Mouse (Mus musculus) embryo, embryonic 10.5 days (tissue): ENCODE results near the gene Camta1.

ENCODE experiments used
- DNase-seq: peaks from one replicate; pipeline ENCODE4 v3.0.0-alpha.2; 2015; ENCODE audit warnings: low spot score

The Camta1 gene

DNA sequence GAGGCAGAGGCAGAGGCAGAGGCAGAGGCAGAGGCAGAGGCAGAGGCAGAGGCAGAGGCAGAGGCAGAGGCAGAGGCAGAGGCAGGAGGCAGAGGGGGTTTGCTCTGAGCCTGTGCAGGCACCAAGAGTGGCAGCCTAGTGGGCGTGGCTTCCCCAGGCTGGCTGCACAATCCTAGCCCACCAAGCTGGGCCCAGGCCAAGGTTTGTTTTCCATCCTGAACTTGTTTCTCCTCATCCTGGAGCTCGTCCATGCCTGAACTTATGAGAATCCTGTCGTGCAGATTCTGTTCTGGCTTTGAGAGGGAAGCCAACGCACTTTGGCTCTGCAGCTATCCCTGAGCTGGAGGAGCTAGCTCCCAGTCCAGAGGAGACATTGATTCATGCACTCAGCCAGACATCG, 123.4 kb downstream of the Camta1 start:
- DNase-seq, result no peak

DNA sequence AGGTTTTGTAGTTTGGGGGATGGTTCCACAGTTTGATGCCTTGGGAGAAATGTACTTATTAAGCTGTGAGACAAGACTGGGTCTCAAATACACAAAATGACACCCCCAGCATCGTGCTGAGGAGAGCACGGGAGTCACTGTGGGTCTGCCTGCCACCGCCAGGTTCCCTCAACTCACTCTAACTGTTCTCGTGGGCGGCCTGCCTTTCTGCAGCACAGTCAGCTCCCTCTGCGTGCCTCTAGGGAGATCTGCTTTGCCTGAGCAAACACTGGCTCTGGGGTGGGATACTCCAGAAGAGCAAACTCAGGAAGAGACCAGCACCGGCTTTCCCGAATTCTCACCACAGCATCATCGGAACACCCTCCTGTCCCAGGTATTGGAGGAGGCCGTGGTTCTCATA, 129.0 kb downstream of the Camta1 start:
- no peak for DNase-seq

GRCm38 (mm10) chr4:151730037-151730759, 131.5 kb downstream of the Camta1 start:
- no peak for DNase-seq

- DNase-seq, result no peak
Measured at GRCm38 (mm10) chr4:151729116-151729515, 132.6 kb downstream of the Camta1 start.

- no peak for DNase-seq
Measured at GRCm38 (mm10) chr4:151728391-151729065, 133.1 kb downstream of the Camta1 start.

DNA sequence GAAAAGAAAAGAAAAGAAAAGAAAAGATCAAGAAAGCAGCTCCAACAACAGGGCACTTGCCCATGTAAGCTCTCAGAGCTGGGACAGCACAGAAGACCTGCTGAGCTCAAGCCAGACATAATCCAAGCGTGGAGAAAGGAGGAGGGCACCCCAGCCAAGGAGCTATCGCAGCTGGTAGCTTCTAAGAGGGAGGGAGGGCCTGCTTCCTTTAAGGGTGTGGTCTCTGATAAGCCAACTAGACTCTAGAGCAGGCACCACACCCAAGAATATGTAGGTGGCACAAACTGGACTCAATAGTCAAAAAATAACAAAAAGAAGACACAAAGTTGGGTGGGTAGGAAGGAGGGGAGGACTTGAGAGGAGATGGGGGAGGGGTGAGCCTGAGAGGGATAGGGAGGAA, 135.3 kb downstream of the Camta1 start:
- no peak for DNase-seq

- DNase-seq, result no peak
Measured at GRCm38 (mm10) chr4:151724897-151725296, 136.8 kb downstream of the Camta1 start.

DNA sequence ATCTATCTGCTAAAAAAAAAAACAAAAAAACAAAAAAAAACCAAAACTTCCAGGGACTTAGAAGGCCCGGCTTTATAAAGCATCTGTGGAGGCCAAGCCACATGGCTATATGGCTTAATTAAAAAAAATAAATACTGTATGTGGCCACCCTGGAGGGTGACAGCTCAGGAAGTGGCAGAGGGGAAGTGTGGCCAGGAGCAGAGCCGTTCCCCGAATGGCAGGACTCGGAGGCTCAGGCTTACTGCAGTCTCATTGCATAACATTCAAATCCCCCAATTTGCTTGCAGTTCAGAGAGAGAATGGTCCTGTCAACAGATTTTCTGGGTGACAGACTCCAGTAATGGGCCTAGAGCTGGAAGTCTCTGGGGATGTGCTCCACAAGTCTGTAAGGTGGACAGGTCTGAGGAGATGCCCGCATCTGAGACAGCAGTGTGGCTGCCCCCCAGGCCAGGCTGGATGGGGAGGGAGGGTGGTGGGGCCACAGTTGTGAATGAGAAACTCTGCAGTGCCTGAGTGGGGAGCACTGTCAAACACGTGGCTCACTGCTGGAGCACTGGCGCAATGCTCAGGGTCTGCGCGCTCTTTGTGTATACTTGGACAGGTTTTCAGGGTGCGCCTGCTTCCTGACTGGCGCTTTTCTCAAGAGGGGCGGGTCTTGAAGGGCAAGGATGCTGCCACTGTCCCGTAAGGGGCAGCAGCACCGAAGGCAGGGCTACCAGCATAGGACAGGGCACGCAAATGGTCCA, 140.8 kb downstream of the Camta1 start:
- DNase-seq, result no peak

GRCm38 (mm10) chr4:151718866-151719475, 142.7 kb downstream of the Camta1 start:
- DNase-seq, result peak; percentile 15

DNA sequence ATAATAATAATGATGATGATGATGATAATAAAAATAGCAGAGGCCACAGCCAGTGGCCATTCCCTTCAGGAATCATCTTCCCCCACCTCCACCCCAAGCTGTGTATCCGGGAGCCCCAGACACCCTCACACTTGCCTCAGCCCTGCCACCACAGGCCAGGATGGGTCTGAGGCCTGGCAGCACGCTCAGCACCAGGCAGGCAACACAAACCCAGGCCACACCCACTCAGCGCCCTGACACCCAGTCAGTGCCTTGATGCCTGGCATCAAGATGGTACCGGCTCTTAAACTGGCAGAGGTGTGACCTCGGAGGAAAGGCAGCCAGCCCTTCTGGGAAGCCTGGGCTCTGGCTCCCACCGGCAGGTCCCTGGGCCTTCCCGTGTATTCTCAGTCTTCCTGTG, 143.8 kb downstream of the Camta1 start:
- no peak for DNase-seq

DNA sequence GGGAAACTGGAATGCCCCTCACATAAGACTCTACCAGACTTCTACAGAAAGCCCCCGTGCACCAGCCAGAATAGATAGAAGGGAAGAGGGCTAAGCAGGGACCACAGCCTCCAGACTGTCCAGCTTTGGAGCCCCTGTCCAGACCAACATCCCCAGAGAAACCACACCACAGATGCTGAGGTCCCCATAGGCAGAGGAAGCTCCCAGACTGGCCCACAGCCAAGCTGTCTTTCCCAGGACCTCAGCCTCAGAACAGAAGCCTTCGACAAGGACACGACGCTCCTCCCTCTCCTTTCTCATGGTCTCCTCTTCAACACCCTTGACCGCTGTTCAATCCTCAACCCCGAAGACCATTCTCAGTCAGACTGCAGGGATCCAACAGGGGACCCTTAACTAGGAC, 148.0 kb downstream of the Camta1 start:
- DNase-seq, result no peak

DNA sequence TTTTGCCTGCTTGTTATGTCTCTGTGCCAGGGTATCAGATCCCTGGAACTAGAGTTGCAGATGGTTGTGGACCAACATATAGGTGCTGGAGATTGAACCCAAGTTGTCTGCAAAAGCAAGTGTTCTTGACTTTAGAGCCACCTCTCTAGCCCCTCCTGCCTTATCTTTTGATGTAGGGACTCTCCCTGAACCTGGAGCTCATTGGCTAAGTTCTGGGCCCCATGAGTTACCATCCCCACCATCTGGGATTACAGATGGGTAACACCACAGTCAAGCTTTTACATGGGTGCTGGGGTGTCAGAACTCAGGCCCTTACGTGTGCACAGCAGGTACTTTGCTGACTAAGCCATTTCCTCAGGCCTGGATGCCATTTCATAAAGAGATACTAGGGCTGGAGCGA, 150.3 kb downstream of the Camta1 start:
- no peak for DNase-seq

- DNase-seq, result peak; percentile 53
Measured at GRCm38 (mm10) chr4:151710522-151710921, 151.2 kb downstream of the Camta1 start.

DNA sequence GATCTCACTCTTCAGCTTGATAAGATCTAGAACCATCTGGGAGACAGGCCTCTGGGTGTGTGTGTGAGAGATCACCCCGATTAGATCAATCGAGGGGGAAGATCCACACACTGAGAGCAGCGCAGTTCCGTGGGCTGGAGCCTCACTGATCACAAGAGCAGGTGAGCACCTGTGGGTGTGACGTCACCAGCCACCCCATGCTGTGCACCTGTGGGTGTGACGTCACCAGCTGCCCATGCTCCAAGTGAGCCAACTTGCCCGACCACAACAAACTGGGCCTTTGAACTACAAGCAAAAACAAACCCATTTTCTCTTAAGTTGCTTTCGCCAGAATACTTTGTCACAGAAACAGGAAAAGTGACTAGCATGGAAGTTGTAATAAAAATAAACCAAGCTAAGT, 152.4 kb downstream of the Camta1 start:
- DNase-seq, result no peak

DNA sequence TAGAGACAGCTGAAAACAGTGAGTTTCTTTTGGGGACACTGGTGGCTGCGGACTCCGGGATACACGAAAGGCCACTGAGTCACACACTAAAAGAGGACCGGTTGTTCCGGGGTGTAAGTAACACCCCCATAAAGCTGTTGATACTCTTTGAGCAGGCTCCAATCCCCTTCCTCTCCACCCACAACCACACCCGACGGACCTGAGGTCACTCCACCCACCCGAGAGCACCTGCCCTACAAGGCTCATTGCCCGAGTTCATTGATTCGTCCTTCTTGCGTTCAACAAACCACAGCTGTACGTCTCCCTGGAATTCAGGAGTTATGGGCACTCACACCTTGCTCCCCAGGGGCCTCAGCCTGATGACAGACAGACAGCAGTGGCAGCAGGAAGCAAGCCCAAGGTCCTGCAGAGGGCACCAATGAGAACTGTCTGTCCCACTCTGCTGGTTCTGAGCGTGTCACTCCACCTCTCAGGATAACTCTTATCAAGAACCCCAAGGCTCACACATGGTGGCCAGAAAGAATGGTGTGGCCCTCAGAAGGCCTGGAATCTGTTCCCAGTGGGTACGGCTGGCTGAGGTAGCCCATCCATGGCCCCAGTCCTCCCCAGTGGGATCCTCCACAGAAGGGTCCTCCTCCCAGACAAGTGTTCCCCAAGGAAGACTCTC, 158.5 kb downstream of the Camta1 start:
- no peak for DNase-seq

GRCm38 (mm10) chr4:151702463-151702862, 159.2 kb downstream of the Camta1 start:
- DNase-seq, result no peak

- DNase-seq, result peak; percentile 26
Measured at GRCm38 (mm10) chr4:151695984-151696383, 165.7 kb downstream of the Camta1 start.

DNA sequence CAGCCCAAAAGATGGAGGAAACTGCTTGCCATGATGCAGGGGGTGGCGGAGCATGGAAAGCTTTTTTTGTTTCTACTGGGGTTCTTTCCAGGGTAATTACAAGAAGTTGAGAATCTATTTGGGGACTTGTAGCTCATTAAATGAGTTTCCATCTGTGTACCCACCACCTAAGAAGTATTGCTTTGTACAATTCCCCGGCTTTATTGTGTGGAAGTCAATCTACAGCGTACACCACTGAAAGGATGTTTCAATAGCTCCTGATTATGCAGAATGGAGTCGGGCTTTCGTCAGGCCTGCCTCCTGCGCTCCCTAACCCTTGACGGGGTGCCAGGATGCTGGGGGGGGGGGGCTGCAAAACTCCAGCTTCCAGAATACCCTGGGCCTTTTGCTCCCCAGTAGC, 167.1 kb downstream of the Camta1 start:
- DNase-seq, result no peak

DNA sequence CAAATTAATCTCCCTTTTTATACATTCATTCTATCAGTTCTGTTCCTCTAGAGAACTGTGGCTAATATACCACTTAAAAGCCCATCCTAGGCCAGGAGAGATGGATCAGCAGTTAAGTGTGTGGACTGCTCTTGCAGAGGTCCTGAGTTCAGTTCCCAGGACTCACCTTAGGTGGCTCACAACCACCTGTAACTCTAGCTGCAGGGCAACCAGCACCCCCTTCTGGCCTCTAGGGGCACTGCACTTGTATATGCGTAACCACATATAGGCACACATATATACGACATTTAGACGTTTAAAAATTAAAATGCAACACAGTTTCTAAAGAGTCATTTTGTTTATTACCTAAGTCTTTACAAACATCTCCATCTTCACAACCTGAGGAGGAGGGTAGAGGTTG, 167.6 kb downstream of the Camta1 start:
- no peak for DNase-seq

GRCm38 (mm10) chr4:151690041-151690440, 171.6 kb downstream of the Camta1 start:
- no peak for DNase-seq

- DNase-seq, result no peak
Measured at GRCm38 (mm10) chr4:151688206-151688605, 173.5 kb downstream of the Camta1 start.

GRCm38 (mm10) chr4:151684596-151684995, 177.1 kb downstream of the Camta1 start:
- no peak for DNase-seq
